Mouse (Mus musculus): ENCODE data around the gene Gcnt4.

- no peak for TF ChIP-seq CTCF (IDR thresholded peaks at IDR 0.05; ENCODE audit: borderline replicate concordance, insufficient read depth, low read length)
- TF ChIP-seq POLR2A (IDR thresholded peaks at IDR 0.05; ENCODE audit: low read depth, low read length) = no peak
These were observed 65.6 kb downstream of the Gcnt4 start for GRCm38 (mm10) chr13:96990045-96990444.
